Mouse (Mus musculus) gastrocnemius, postnatal 36 days (tissue): Measurements from ENCODE around the gene Taf10. TPM values are rescaled to one million over a fixed set of nuclear protein-coding genes. Genes with fewer than 3 reads are reported as not detected.

ENCODE experiments used
- DNase-seq, 2 experiments: peaks; one replicate each; pipeline ENCODE4 v3.0.0; 2022
- intact Hi-C: fragments of 180-260 bp; cut with DNase I; formaldehyde crosslinking; loops from one replicate; pipeline ENCODE4 v1.15.1; 2025
- total RNA-seq, 2 experiments: library from RNA; stranded (reverse); gene quantifications; 2 replicates each; pipeline ENCODE4 v1.2.3; 2021

Gene Taf10
- total RNA-seq, 2 experiments from 2014 or later, result 64.6 to 74.8 TPM

DNA sequence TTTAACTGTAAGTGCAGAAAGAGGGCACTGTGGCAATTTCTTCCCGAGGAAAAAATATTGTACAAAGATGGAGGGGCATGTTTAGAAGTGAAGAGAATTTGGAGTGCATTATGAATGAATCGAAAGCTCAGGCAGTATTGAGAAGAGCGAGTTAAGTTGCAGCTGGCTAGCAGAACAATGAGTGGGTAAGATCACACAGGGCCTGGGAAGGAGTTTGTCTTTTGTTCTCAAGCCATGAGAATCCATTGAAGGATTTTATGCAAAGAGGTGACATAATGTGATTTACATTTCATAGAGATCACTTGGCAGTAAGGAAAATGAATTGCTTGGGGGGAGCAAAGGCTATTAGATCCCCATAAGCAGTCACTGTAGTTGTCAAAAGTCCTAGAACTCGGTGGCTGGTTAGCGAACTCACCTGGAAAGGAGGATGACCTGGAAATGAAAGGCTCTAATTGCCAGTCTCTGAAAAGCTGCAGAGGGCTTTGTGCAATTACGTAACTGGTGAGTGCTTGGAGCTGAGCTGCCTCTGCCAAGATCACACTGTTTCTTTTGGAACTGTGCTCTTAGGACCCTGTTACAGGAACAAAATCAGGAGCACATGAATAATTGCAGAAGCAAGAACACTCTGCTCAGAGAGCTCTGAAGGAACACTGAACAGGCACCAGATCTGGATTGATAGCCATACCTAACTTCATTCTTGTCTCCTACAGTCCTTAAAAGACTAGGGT lies 15.3 kb downstream of the Taf10 start:
- intact Hi-C loops, result no loop called here
- no peak for DNase-seq

- no peak for DNase-seq
- intact Hi-C loops, result loop anchor here (2.0 kb wide), 1 partner anchor 94 kb away; no protein-coding TSS in a partner anchor
Measured at GRCm38 (mm10) chr7:105726980-105727325, 17.2 kb downstream of the Taf10 start.

- intact Hi-C loops, result loop anchor here (2.0 kb wide), 1 partner anchor 94 kb away; no protein-coding TSS in a partner anchor
Measured at GRCm38 (mm10) chr7:105726144-105726979, 17.8 kb downstream of the Taf10 start.

GRCm38 (mm10) chr7:105721916-105722315 lies 22.2 kb downstream of the Taf10 start:
- intact Hi-C loops, result no loop called here
- DNase-seq, result no peak

More at GRCm38 (mm10) chr7:105726144-105726979, 17.8 kb downstream of the Taf10 start:
- DNase-seq, result peak in 1 of 2 experiments; percentile 22

GRCm38 (mm10) chr7:105715366-105715765 lies 28.8 kb downstream of the Taf10 start:
- no peak for DNase-seq
- intact Hi-C loops, result no loop called here

DNA sequence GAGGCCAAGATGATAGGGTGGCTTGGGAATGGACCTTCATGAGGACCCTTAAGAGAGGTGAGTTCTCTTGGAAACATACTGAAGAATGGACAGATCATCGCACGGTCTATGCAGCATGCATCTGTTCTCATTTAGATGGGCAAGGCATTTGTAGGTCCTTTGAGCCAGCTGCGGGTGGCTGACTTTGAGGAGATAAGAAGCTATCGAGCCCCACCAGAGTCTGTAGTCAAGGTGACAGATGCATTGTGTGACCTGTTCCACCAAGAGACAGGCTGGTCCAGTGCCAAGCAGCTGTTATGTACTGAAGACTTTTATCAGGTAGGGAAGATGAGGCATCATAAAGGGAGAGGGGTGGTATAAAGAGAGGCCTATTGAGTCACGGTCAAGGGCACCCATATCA lies 35.4 kb downstream of the Taf10 start:
- intact Hi-C loops, result no loop called here
- DNase-seq, result no peak

DNA sequence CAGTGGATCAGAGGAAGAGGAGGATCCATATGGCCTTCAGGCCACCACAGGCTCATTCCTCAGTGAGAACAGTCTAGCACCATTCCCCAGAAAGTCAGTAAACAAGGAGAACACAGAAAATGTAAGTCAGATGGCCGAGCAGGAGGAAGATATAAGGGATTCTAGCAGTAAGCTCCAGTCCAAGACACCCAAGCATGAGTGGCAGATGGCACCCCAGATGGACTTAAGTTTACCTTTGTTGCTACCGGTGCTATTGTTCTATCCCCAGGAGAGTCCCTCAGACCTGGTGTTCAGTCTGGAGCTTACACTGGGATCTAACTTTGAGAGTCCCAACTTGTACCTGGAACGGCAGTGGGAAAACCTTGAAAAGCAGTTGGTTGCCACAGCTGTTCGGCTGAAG lies 40.3 kb downstream of the Taf10 start:
- intact Hi-C loops, result no loop called here

GRCm38 (mm10) chr7:105703184-105703583 lies 41.0 kb downstream of the Taf10 start:
- no peak for DNase-seq
- intact Hi-C loops, result no loop called here

More for the DNA sequence above, 40.3 kb downstream of the Taf10 start:
- DNase-seq, result no peak

GRCm38 (mm10) chr7:105690875-105691274 lies 53.3 kb downstream of the Taf10 start:
- intact Hi-C loops, result no loop called here
- DNase-seq, result no peak

Other genes with a start within 250 kb of the Taf10 start
- 10 to 100 TPM; 50.9 to 51.5 TPM for gene Smpd1, start 190.0 kb downstream of the Taf10 start, total RNA-seq
- gene Apbb1, start 162.7 kb downstream of the Taf10 start, total RNA-seq, result 1 to 10 TPM; 5.3 to 8.6 TPM
- under 1 TPM in 1 of 2 experiments, not detected in 1; 0.36 TPM for gene Hpx, start 144.2 kb downstream of the Taf10 start, total RNA-seq
- gene Trim3, start 110.8 kb downstream of the Taf10 start, total RNA-seq, result 10 to 100 TPM; 13.9 to 15.1 TPM
- gene Timm10b, start 104.3 kb downstream of the Taf10 start, total RNA-seq, result 10 to 100 TPM; 53.7 to 55.9 TPM
- gene Arfip2, start 103.9 kb downstream of the Taf10 start, total RNA-seq, result 1 to 10 TPM; 5.7 to 8.0 TPM
- 1 to 10 TPM; 1.8 to 2.2 TPM for gene Gm45799, start 103.8 kb downstream of the Taf10 start, total RNA-seq
- gene Dnhd1, start 93.5 kb downstream of the Taf10 start, total RNA-seq, result under 1 TPM; 0.43 to 0.62 TPM
- gene Ilk, start 7.8 kb downstream of the Taf10 start, total RNA-seq, result 10 to 100 TPM; 44.3 to 45.6 TPM
- 10 to 100 TPM in 1 of 2 experiments, 1 to 10 TPM in 1; 9.9 to 13.3 TPM for gene Rrp8, start 7.0 kb downstream of the Taf10 start, total RNA-seq
- gene Tpp1, start 7.9 kb upstream of the Taf10 start, total RNA-seq, result 10 to 100 TPM; 37.0 to 40.7 TPM
- gene Dchs1, start 43.3 kb upstream of the Taf10 start, total RNA-seq, result 1 to 10 TPM; 3.1 to 4.0 TPM
- gene Mrpl17, start 66.7 kb upstream of the Taf10 start, total RNA-seq, result 100 to 1,000 TPM in 1 of 2 experiments, 10 to 100 TPM in 1; 93.2 to 109 TPM
- gene Gm4070, start 209.6 kb upstream of the Taf10 start, total RNA-seq, result 1 to 10 TPM; 1.3 to 6.0 TPM